Mouse (Mus musculus): ENCODE results near the gene Aldh1a2. TPM values are rescaled to one million over a fixed set of nuclear protein-coding genes. Genes with fewer than 3 reads are reported as not detected.
A peak's percentile ranks its signal among the peaks of the same experiment; 100 is the strongest.

The Aldh1a2 gene
- total RNA-seq, 1 experiment = 1.5 TPM

GRCm38 (mm10) chr9:71317096-71317920 lies 101.7 kb downstream of the Aldh1a2 start:
- DNase-seq (ENCODE audit: low read depth, low spot score) = no peak
- Histone ChIP-seq H3K4me1 (ENCODE audit: control insufficient read depth in 2 of 2, insufficient read depth in 2 of 2, low read length in 2 of 2, poor library complexity in 1 of 2) (no peaks in the 10 kb centered on the region; a peak in 1 of 4 replicates), H3K36me3 (ENCODE audit: control insufficient read depth, insufficient read depth, low read length, poor library complexity, severe bottlenecking) (no peaks in the 10 kb centered on the region), H3K27ac (ENCODE audit: insufficient read depth, low read depth, low read length, poor library complexity, severe bottlenecking) (no peak overlapping the region), H3K4me3 (ENCODE audit: insufficient read depth in 1 of 2, low read depth in 1 of 2, low read length in 2 of 2, poor library complexity in 1 of 2, severe bottlenecking in 1 of 2) (no peak overlapping the region), H3K9me3 (ENCODE audit: control insufficient read depth, insufficient read depth, low read depth, low read length) (no peaks in the 10 kb centered on the region), H3K9ac (ENCODE audit: insufficient read depth, low read depth, low read length, poor library complexity, severe bottlenecking) (no peak overlapping the region)
- in situ Hi-C loops (cut with MboI; ENCODE audit: low sequenced_read_pairs in 2 of 2, unreplicated experiment in 2 of 2) = no loop called here
- no peak for TF ChIP-seq MAFK (IDR thresholded peaks at IDR 0.05; ENCODE audit: insufficient read depth, low read depth, low read length)
- TF ChIP-seq HCFC1 (IDR thresholded peaks at IDR 0.05; ENCODE audit: borderline replicate concordance, insufficient read depth, low read length) = no peak

GRCm38 (mm10) chr9:71317921-71318241 lies 102.3 kb downstream of the Aldh1a2 start:
- H3K27ac ChIP-seq (ENCODE audit: insufficient read depth, low read depth, low read length, poor library complexity, severe bottlenecking) = no peak overlapping the region
- H3K4me3 ChIP-seq (ENCODE audit: insufficient read depth in 1 of 2, low read depth in 1 of 2, low read length in 2 of 2, poor library complexity in 1 of 2, severe bottlenecking in 1 of 2) = no peak overlapping the region
- in situ Hi-C loops (cut with MboI; ENCODE audit: low sequenced_read_pairs in 2 of 2, unreplicated experiment in 2 of 2) = no loop called here
- DNase-seq (ENCODE audit: low read depth, low spot score) = no peak
- no peak for TF ChIP-seq MAFK (IDR thresholded peaks at IDR 0.05; ENCODE audit: insufficient read depth, low read depth, low read length)
- no peak for TF ChIP-seq ZC3H11A (IDR thresholded peaks at IDR 0.05; ENCODE audit: borderline replicate concordance, low read depth, low read length)
- TF ChIP-seq HCFC1 (IDR thresholded peaks at IDR 0.05; ENCODE audit: borderline replicate concordance, insufficient read depth, low read length) = no peak
- TF ChIP-seq CHD2 (IDR thresholded peaks at IDR 0.05; ENCODE audit: low read depth, low read length) = no peak
- no peak for TF ChIP-seq ZNF384 (IDR thresholded peaks at IDR 0.05; ENCODE audit: low read depth, low read length)
- no peaks in the 10 kb centered on the region for H3K9me3 ChIP-seq (ENCODE audit: control insufficient read depth, insufficient read depth, low read depth, low read length)
- H3K9ac ChIP-seq (ENCODE audit: insufficient read depth, low read depth, low read length, poor library complexity, severe bottlenecking) = no peak overlapping the region
- no peaks in the 10 kb centered on the region; a peak in 1 of 4 replicates for H3K4me1 ChIP-seq (ENCODE audit: control insufficient read depth in 2 of 2, insufficient read depth in 2 of 2, low read length in 2 of 2, poor library complexity in 1 of 2)
- no peaks in the 10 kb centered on the region for H3K36me3 ChIP-seq (ENCODE audit: control insufficient read depth, insufficient read depth, low read length, poor library complexity, severe bottlenecking)

GRCm38 (mm10) chr9:71319776-71320175 lies 104.2 kb downstream of the Aldh1a2 start:
- H3K36me3 ChIP-seq (ENCODE audit: control insufficient read depth, insufficient read depth, low read length, poor library complexity, severe bottlenecking) = no peaks in the 10 kb centered on the region
- H3K27ac ChIP-seq (ENCODE audit: insufficient read depth, low read depth, low read length, poor library complexity, severe bottlenecking) = no peak overlapping the region
- H3K9me3 ChIP-seq (ENCODE audit: control insufficient read depth, insufficient read depth, low read depth, low read length) = no peaks in the 10 kb centered on the region
- DNase-seq (ENCODE audit: low read depth, low spot score) = no peak
- no peaks in the 10 kb centered on the region; a peak in 1 of 4 replicates for H3K4me1 ChIP-seq (ENCODE audit: control insufficient read depth in 2 of 2, insufficient read depth in 2 of 2, low read length in 2 of 2, poor library complexity in 1 of 2)
- TF ChIP-seq CHD2 (IDR thresholded peaks at IDR 0.05; ENCODE audit: low read depth, low read length) = no peak
- TF ChIP-seq ZC3H11A (IDR thresholded peaks at IDR 0.05; ENCODE audit: borderline replicate concordance, low read depth, low read length) = no peak
- no peak for TF ChIP-seq ZNF384 (IDR thresholded peaks at IDR 0.05; ENCODE audit: low read depth, low read length)
- no peak for TF ChIP-seq HCFC1 (IDR thresholded peaks at IDR 0.05; ENCODE audit: borderline replicate concordance, insufficient read depth, low read length)
- no peak for TF ChIP-seq MAFK (IDR thresholded peaks at IDR 0.05; ENCODE audit: insufficient read depth, low read depth, low read length)
- H3K9ac ChIP-seq (ENCODE audit: insufficient read depth, low read depth, low read length, poor library complexity, severe bottlenecking) = no peak overlapping the region
- in situ Hi-C loops (cut with MboI; ENCODE audit: low sequenced_read_pairs in 2 of 2, unreplicated experiment in 2 of 2) = no loop called here
- H3K4me3 ChIP-seq (ENCODE audit: insufficient read depth in 1 of 2, low read depth in 1 of 2, low read length in 2 of 2, poor library complexity in 1 of 2, severe bottlenecking in 1 of 2) = no peak overlapping the region

- no peaks in the 10 kb centered on the region for H3K9me3 ChIP-seq (ENCODE audit: control insufficient read depth, insufficient read depth, low read depth, low read length)
- in situ Hi-C loops (cut with MboI; ENCODE audit: low sequenced_read_pairs in 2 of 2, unreplicated experiment in 2 of 2) = no loop called here
- peak overlapping the region; percentile 53; the same call in 1 of the 2 replicates for H3K9ac ChIP-seq (ENCODE audit: insufficient read depth, low read depth, low read length, poor library complexity, severe bottlenecking)
- no peaks in the 10 kb centered on the region for H3K36me3 ChIP-seq (ENCODE audit: control insufficient read depth, insufficient read depth, low read length, poor library complexity, severe bottlenecking)
- no peak overlapping the region for H3K27ac ChIP-seq (ENCODE audit: insufficient read depth, low read depth, low read length, poor library complexity, severe bottlenecking)
- DNase-seq (ENCODE audit: low read depth, low spot score) = peak; percentile 89
- H3K4me1 ChIP-seq (ENCODE audit: control insufficient read depth in 2 of 2, insufficient read depth in 2 of 2, low read length in 2 of 2, poor library complexity in 1 of 2) = no peaks in the 10 kb centered on the region; a peak in 1 of 4 replicates
- H3K4me3 ChIP-seq (ENCODE audit: insufficient read depth in 1 of 2, low read depth in 1 of 2, low read length in 2 of 2, poor library complexity in 1 of 2, severe bottlenecking in 1 of 2) = peak overlapping the region; percentile 31 to 62; a peak in 3 of 4 replicates
- no peak for TF ChIP-seq HCFC1 (IDR thresholded peaks at IDR 0.05; ENCODE audit: borderline replicate concordance, insufficient read depth, low read length)
- peak; percentile 13; the same call in 1 of the 2 replicates for TF ChIP-seq ZC3H11A (IDR thresholded peaks at IDR 0.05; ENCODE audit: borderline replicate concordance, low read depth, low read length)
Observed at GRCm38 (mm10) chr9:71320246-71321155, 104.9 kb downstream of the Aldh1a2 start.
